Mouse (Mus musculus): ENCODE measurements at regions not wholly inside any gene's neighbourhood (a gene's known extent, or its start where the extent isn't known, plus 50 kb on each side); places are given as distances from the start of the nearest gene placed in this dataset.

- TF ChIP-seq CTCF (conservative IDR thresholded peaks at IDR 0.05; ENCODE audit: insufficient read depth, insufficient read length, low read depth, low read length) (no peak), POLR2A (IDR thresholded peaks at IDR 0.05; ENCODE audit: low read depth, low read length) (no peak)
Observed at GRCm38 (mm10) chr8:49396519-49396918, 552.8 kb upstream of the Tenm3 start.

Measured in kidney, adult 2 months (tissue).